33 mouse cellular contexts compared by ENCODE assay signal in the genomic region with DNA sequence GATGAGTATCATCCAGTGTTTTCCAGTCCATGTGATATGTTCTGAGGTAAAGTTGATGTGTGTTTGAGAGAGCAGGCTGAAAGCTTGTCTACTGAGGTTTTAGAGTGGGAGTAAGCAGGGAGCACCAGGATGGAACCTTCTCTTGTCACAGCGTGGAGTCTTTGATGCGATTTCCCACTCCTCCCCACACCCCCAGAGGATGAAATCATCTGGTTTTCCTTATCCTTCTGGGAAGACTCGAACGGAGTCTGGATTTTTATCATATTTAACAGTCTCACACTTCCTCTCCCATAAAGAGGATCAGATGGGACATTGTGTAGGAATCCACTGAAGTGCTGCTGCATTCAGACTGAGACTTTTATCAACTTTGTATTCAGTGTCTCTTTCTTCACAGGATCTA. TPM values are rescaled to one million over a fixed set of nuclear protein-coding genes. Genes with fewer than 3 reads are reported as not detected.
"Had no signal": no experiment of that assay in that cellular context is flagged by ENCODE, and none has a peak within 500 bp of the region (broad histone marks: within the 10 kb centered on the region; RNA-seq: fewer than 3 reads in every experiment).

No protein-coding gene starts in this region.

- H3K9ac ChIP-seq: liver, embryonic 13.5 days; midbrain, embryonic 12.5 days; neural tube, embryonic 13.5 days had no signal

- H3K4me1 ChIP-seq: liver, embryonic 13.5 days; midbrain, embryonic 12.5 days had no signal

- H3K4me3 ChIP-seq: liver, embryonic 13.5 days; midbrain, embryonic 12.5 days; myocyte; neural tube, embryonic 13.5 days had no signal

- H3K27ac ChIP-seq: liver, embryonic 13.5 days; midbrain, embryonic 12.5 days; neural tube, embryonic 13.5 days had no signal

- H3K36me3 ChIP-seq: liver, embryonic 13.5 days; midbrain, embryonic 12.5 days had no signal

- H3K4me2 ChIP-seq: liver, embryonic 13.5 days; midbrain, embryonic 12.5 days; neural tube, embryonic 13.5 days had no signal

- DNase-seq: kidney, adult 18-20 months; kidney, adult 9 months; kidney, postnatal 14 days; liver, embryonic 13.5 days; lung, adult 2 months; lung, postnatal 14 days; lung, postnatal 4 days; retina, postnatal 1 day; thymus, adult 2 months; thymus, postnatal 14 days; thymus, postnatal 4 days had no signal

- ATAC-seq: intestine, embryonic 16.5 days; midbrain, embryonic 16.5 days had no signal

- H3K27me3 ChIP-seq: liver, embryonic 13.5 days; midbrain, embryonic 12.5 days; neural tube, embryonic 13.5 days had no signal

- H3K9me3 ChIP-seq: liver, embryonic 13.5 days; midbrain, embryonic 12.5 days; neural tube, embryonic 13.5 days had no signal

RNA-seq across cellular contexts. Expression of a gene that starts 43.3 kb away (rescaled TPM):
- total RNA-seq: megakaryocyte progenitor cell, adult 5-6 weeks; megakaryocyte-erythroid progenitor cell, adult 5-6 weeks; monocyte, adult 5-6 weeks; neutrophil, adult 5-6 weeks had no signal
- polyA plus RNA-seq: myocyte had no signal

RNA-seq across cellular contexts. Expression of a gene that starts 53.7 kb away (rescaled TPM):
- total RNA-seq: layer of hippocampus, adult 8-10 months; layer of hippocampus, postnatal 10 days; left cerebral cortex, postnatal 10 days; left cerebral cortex, postnatal 36 days; liver, adult 2 months; megakaryocyte progenitor cell, adult 5-6 weeks; megakaryocyte-erythroid progenitor cell, adult 5-6 weeks; monocyte, adult 5-6 weeks; neutrophil, adult 5-6 weeks had no signal
- polyA plus RNA-seq: intestine, embryonic 16.5 days; kidney, embryonic 16.5 days; large intestine, adult 2 months; limb, embryonic 11.5 days; liver, adult 2 months; liver, embryonic 13.5 days; liver, embryonic 16.5 days; lung, adult 2 months; lung, embryonic 16.5 days; midbrain, embryonic 12.5 days; midbrain, embryonic 16.5 days; myocyte; neural tube, embryonic 13.5 days; small intestine, adult 2 months; spleen, adult 2 months; stomach, embryonic 16.5 days; thymus, adult 2 months had no signal
